Mouse (Mus musculus) stomach, embryonic 16.5 days (tissue): Measurements from ENCODE around the gene Fam177a. TPM values are rescaled to one million over a fixed set of nuclear protein-coding genes. Genes with fewer than 3 reads are reported as not detected.
"Not testable (repeated sequence)": the region's sequence is repeated elsewhere in the genome, so short reads cannot be mapped to it uniquely, and the experiment has no call there.

Experiments used
- ATAC-seq: fragments of 200-750 bp; cut with Nextera tagmentation; 2 replicates; pipeline ENCODE4 v1.8.0; 2017; ENCODE audit warnings: moderate number of reproducible peaks, moderate TSS enrichment; ENCODE audit not compliant: insufficient read depth, low FRiP score
- H3K27ac ChIP-seq: fragments of 300-500 bp; sonication (generic); 2 replicates; pipeline ENCODE4 v1.5.1; 2014; ENCODE audit warnings: low read length
- H3K27me3 ChIP-seq: fragments of 300-500 bp; sonication (generic); 2 replicates; pipeline ENCODE4 v1.6.1; 2014; ENCODE audit warnings: low read length, control low read depth, mixed read lengths; ENCODE audit not compliant: control insufficient read depth, insufficient read depth
- H3K36me3 ChIP-seq: fragments of 300-500 bp; sonication (generic); 2 replicates; pipeline ENCODE4 v1.6.1; 2014; ENCODE audit warnings: low read length; ENCODE audit not compliant: control insufficient read depth, insufficient read depth
- H3K4me1 ChIP-seq: fragments of 300-500 bp; sonication (generic); 2 replicates; pipeline ENCODE4 v1.6.1; 2014; ENCODE audit warnings: low read length, control low read depth, mixed read lengths; ENCODE audit not compliant: control insufficient read depth, insufficient read depth
- H3K4me2 ChIP-seq: fragments of 300-500 bp; sonication (generic); 2 replicates; pipeline ENCODE4 v1.6.1; 2014; ENCODE audit warnings: low read depth, low read length, mixed read lengths
- H3K4me3 ChIP-seq: fragments of 300-500 bp; sonication (generic); replicated peaks from 2 replicates; pipeline ENCODE4 v1.5.1; 2014; ENCODE audit warnings: mild to moderate bottlenecking, low read length
- H3K9ac ChIP-seq: fragments of 300-500 bp; sonication (generic); 2 replicates; pipeline ENCODE4 v1.6.1; 2014; ENCODE audit warnings: low read length
- H3K9me3 ChIP-seq: fragments of 300-500 bp; sonication (generic); replicated peaks from 2 replicates; pipeline ENCODE4 v1.6.1; 2016; ENCODE audit warnings: low read length, control low read depth; ENCODE audit not compliant: control insufficient read depth
- WGBS: fragments of 180-500 bp; shearing (Covaris S2); extraction: QIAGEN DNeasy Blood & Tissue Kit; methylation state at CpG from one replicate; pipeline ENCODE4 v1.1.7; 2014; 5-methylcytosine and 5-hydroxymethylcytosine counted together
- polyA plus RNA-seq: library from polyadenylated mRNA; unstranded; fragments of >200 nt; fragmentation: Nextera tagmentation; extraction: Ambion mirVana; gene quantifications from 2 replicates; pipeline ENCODE4 v1.2.1, GENCODE M21; 2015

The Fam177a gene
- polyA plus RNA-seq, result 30.9 and 31.3 TPM in 2 replicates

GRCm38 (mm10) chr12:55124242-55124641 is at the start of gene Fam177a:
Gene Fam177a, plus strand, starts transcription at chr12:55124469.
- not testable (repeated sequence) for H3K9me3 ChIP-seq, H3K27me3 ChIP-seq, H3K9ac ChIP-seq, H3K4me3 ChIP-seq, H3K4me2 ChIP-seq, H3K4me1 ChIP-seq, H3K36me3 ChIP-seq, H3K27ac ChIP-seq
- peak; percentile 99 for ATAC-seq
- WGBS, result no CpG with 5 or more reads among the region's 40 CpGs

GRCm38 (mm10) chr12:55075296-55075695 is 49.0 kb upstream of the Fam177a start:
- Histone ChIP-seq H3K4me3 (no peak overlapping the region), H3K4me1 (no peaks in the 10 kb centered on the region), H3K9me3 (no peaks in the 10 kb centered on the region), H3K27ac (no peak overlapping the region), H3K36me3 (no peaks in the 10 kb centered on the region), H3K4me2 (no peak overlapping the region), H3K27me3 (no peaks in the 10 kb centered on the region), H3K9ac (no peak overlapping the region)
- no peak for ATAC-seq
- 96% methylated on average over 2 of the region's 2 CpGs for WGBS

GRCm38 (mm10) chr12:55078706-55079105 is 45.6 kb upstream of the Fam177a start:
- not testable (repeated sequence) for H3K27ac ChIP-seq, H3K4me1 ChIP-seq, H3K36me3 ChIP-seq, H3K9ac ChIP-seq, H3K9me3 ChIP-seq, ATAC-seq, H3K27me3 ChIP-seq, H3K4me2 ChIP-seq, H3K4me3 ChIP-seq
- WGBS, result 43% methylated on average over 2 of the region's 2 CpGs

- Histone ChIP-seq H3K4me2 (peak within 1 kb of the TSS; percentile 60), H3K27ac (peak within 1 kb of the TSS; percentile 90), H3K4me3 (peak within 1 kb of the TSS; percentile 66), H3K9ac (peak within 1 kb of the TSS; percentile 85)
- H3K27me3 ChIP-seq, H3K36me3 ChIP-seq, H3K9me3 ChIP-seq, H3K4me1 ChIP-seq: not testable (repeated sequence)
- peak; percentile 99 for ATAC-seq
- WGBS, result under 1% methylated on average over 60 of the region's 60 CpGs
Observed at GRCm38 (mm10) chr12:55079726-55080600, 44.3 kb upstream of the Fam177a start, which contains the start of the genes 2700097O09Rik and Srp54a. Gene 2700097O09Rik, minus strand, starts transcription at chr12:55080110. Gene Srp54a, plus strand, starts transcription at chr12:55080262.

GRCm38 (mm10) chr12:55080601-55080942 is 43.7 kb upstream of the Fam177a start:
- H3K36me3 ChIP-seq, H3K27me3 ChIP-seq, H3K4me1 ChIP-seq, H3K9me3 ChIP-seq: not testable (repeated sequence)
- under 1% methylated on average over 25 of the region's 25 CpGs for WGBS
- peak; percentile 45 for ATAC-seq
- Histone ChIP-seq H3K4me2 (peak overlapping the region; percentile 34), H3K27ac (peak overlapping the region; percentile 90), H3K4me3 (peak overlapping the region; percentile 66), H3K9ac (peak overlapping the region; percentile 85)

GRCm38 (mm10) chr12:55092127-55092526 is 32.1 kb upstream of the Fam177a start:
- not testable (repeated sequence) for H3K9me3 ChIP-seq, H3K36me3 ChIP-seq, H3K4me1 ChIP-seq, H3K27me3 ChIP-seq, H3K27ac ChIP-seq, H3K4me2 ChIP-seq, H3K4me3 ChIP-seq, ATAC-seq, H3K9ac ChIP-seq
- WGBS, result 100% methylated on average over 1 of the region's 7 CpGs

GRCm38 (mm10) chr12:55112616-55113015 is 11.7 kb upstream of the Fam177a start:
- ATAC-seq, H3K4me3 ChIP-seq, H3K4me1 ChIP-seq, H3K9me3 ChIP-seq, H3K27ac ChIP-seq, H3K27me3 ChIP-seq, H3K36me3 ChIP-seq, H3K4me2 ChIP-seq, H3K9ac ChIP-seq: not testable (repeated sequence)
- WGBS, result no CpG with 5 or more reads among the region's 7 CpGs

GRCm38 (mm10) chr12:55124731-55125130 is 462 bp downstream of the Fam177a start:
- H3K27ac ChIP-seq, H3K36me3 ChIP-seq, H3K27me3 ChIP-seq, H3K9ac ChIP-seq, H3K4me1 ChIP-seq, H3K9me3 ChIP-seq, H3K4me2 ChIP-seq, H3K4me3 ChIP-seq: not testable (repeated sequence)
- ATAC-seq, result peak; percentile 53; the same call in 1 of the 2 replicates
- no CpG with 5 or more reads among the region's 18 CpGs for WGBS

GRCm38 (mm10) chr12:55135540-55135939 is 11.3 kb downstream of the Fam177a start:
- no CpG with 5 or more reads among the region's 6 CpGs for WGBS
- not testable (repeated sequence) for H3K4me1 ChIP-seq, ATAC-seq, H3K9me3 ChIP-seq, H3K36me3 ChIP-seq, H3K9ac ChIP-seq, H3K4me3 ChIP-seq, H3K27me3 ChIP-seq, H3K27ac ChIP-seq, H3K4me2 ChIP-seq
